Mouse (Mus musculus): Measurements from ENCODE around the gene D17Wsu92e.

GRCm38 (mm10) chr17:27824941-27825340 is 4.5 kb upstream of the D17Wsu92e start:
- TF ChIP-seq CTCF (IDR thresholded peaks at IDR 0.05; ENCODE audit: low read depth) (no peak), EP300 (IDR thresholded peaks at IDR 0.05; ENCODE audit: low read depth) (no peak)
